Comparison of ENCODE assay signal across 7 mouse cellular contexts in the genomic region with DNA sequence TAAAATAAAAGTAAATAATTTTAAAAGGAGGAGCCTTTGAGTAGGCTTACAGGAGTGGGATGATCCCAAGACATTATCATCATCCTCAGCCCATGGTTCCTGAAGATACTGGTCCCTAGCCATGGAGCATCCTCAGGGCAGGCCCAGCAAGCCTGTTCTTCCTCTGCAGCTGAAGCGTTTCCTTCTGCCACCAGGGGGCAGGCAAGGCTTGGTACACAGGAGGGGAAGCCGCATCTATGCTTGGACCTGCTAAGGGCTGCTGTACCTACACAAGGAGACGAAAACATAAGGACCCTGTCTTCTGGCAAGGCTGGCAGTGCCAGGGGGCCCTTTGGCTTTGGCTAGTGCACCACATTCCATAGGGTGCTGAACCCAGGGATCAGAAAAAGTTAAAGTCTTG. TPM values are rescaled to one million over a fixed set of nuclear protein-coding genes. Genes with fewer than 3 reads are reported as not detected.
A peak's percentile ranks its signal among the peaks of the same experiment; 100 is the strongest.
DNase-seq lines count a peak whose midpoint lies in the region; ATAC-seq and TF ChIP-seq lines count a peak whose summit lies in the region.

No protein-coding gene starts in this region.

- no peaks in the 10 kb centered on the region for H3K9me3 ChIP-seq in embryonic facial prominence, embryonic 15.5 days (replicated peaks)
- H3K9me3 ChIP-seq in hindbrain, embryonic 12.5 days (replicated peaks) = no peaks in the 10 kb centered on the region
- no peaks in the 10 kb centered on the region for H3K9me3 ChIP-seq in midbrain, embryonic 14.5 days (ENCODE audit: control insufficient read depth, low read length)

- H3K9ac ChIP-seq in embryonic facial prominence, embryonic 15.5 days = no peak overlapping the region
- H3K9ac ChIP-seq in hindbrain, embryonic 12.5 days = no peak overlapping the region
- H3K9ac ChIP-seq in midbrain, embryonic 14.5 days (replicated peaks; ENCODE audit: low read length) = no peak overlapping the region

- H3K36me3 ChIP-seq in embryonic facial prominence, embryonic 15.5 days = no peaks in the 10 kb centered on the region
- no peaks in the 10 kb centered on the region for H3K36me3 ChIP-seq in hindbrain, embryonic 12.5 days
- no peaks in the 10 kb centered on the region for H3K36me3 ChIP-seq in midbrain, embryonic 14.5 days (ENCODE audit: control insufficient read depth, insufficient read depth, low read length)
- H3K36me3 ChIP-seq in spleen, adult 2 months (ENCODE audit: control insufficient read depth, insufficient read depth, low read length) = no peaks in the 10 kb centered on the region

- no peak overlapping the region for H3K4me3 ChIP-seq in bone marrow, adult 2 months (replicated peaks; ENCODE audit: control insufficient read depth, low read depth, low read length)
- no peak overlapping the region for H3K4me3 ChIP-seq in embryonic facial prominence, embryonic 15.5 days (replicated peaks)
- no peak overlapping the region for H3K4me3 ChIP-seq in hindbrain, embryonic 12.5 days
- no peak overlapping the region for H3K4me3 ChIP-seq in midbrain, embryonic 14.5 days (replicated peaks; ENCODE audit: low read depth, low read length)
- no peak overlapping the region for H3K4me3 ChIP-seq in spleen, adult 2 months (ENCODE audit: extremely low read depth, insufficient read depth, insufficient read length)

- no peak overlapping the region for H3K27ac ChIP-seq in bone marrow, adult 2 months (ENCODE audit: control insufficient read depth, insufficient read depth, low read depth, low read length, poor library complexity)
- no peak overlapping the region for H3K27ac ChIP-seq in embryonic facial prominence, embryonic 15.5 days (replicated peaks)
- no peak overlapping the region for H3K27ac ChIP-seq in hindbrain, embryonic 12.5 days
- no peak overlapping the region for H3K27ac ChIP-seq in midbrain, embryonic 14.5 days (replicated peaks; ENCODE audit: low read depth, low read length)
- H3K27ac ChIP-seq in spleen, adult 2 months (ENCODE audit: insufficient read depth, low read length) = no peak overlapping the region

- peak; percentile 88 for DNase-seq in NIH3T3 (ENCODE audit: low read depth)
- peak; percentile 84 for DNase-seq in left cerebral cortex, postnatal 14 days (ENCODE audit: low spot score in 2 of 2)
- peak; percentile 91 for DNase-seq in midbrain, embryonic 14.5 days
- peak; percentile 35 to 73 for DNase-seq in spleen, adult 2 months (ENCODE audit: low read depth in 1 of 2, low spot score in 2 of 2)

- H3K27me3 ChIP-seq in embryonic facial prominence, embryonic 15.5 days = no peaks in the 10 kb centered on the region
- H3K27me3 ChIP-seq in hindbrain, embryonic 12.5 days = peaks cover 5% of the 10 kb centered on the region
- no peaks in the 10 kb centered on the region for H3K27me3 ChIP-seq in midbrain, embryonic 14.5 days (ENCODE audit: control insufficient read depth, insufficient read depth, low read length)
- H3K27me3 ChIP-seq in spleen, adult 2 months (ENCODE audit: control insufficient read depth, insufficient read depth, low read length) = no peaks in the 10 kb centered on the region

- 5% methylated on average over 3 of the region's 3 CpGs for WGBS in bone marrow, adult 2 months
- 15% methylated on average over 3 of the region's 3 CpGs for WGBS in embryonic facial prominence, embryonic 15.5 days
- 11% methylated on average over 3 of the region's 3 CpGs for WGBS in hindbrain, embryonic 12.5 days
- 5% methylated on average over 3 of the region's 3 CpGs for WGBS in midbrain, embryonic 14.5 days
- WGBS in spleen, adult 2 months = 7% methylated on average over 3 of the region's 3 CpGs

- H3K4me1 ChIP-seq in bone marrow, adult 2 months (ENCODE audit: control insufficient read depth, insufficient read depth, low read length) = no peaks in the 10 kb centered on the region
- no peaks in the 10 kb centered on the region for H3K4me1 ChIP-seq in embryonic facial prominence, embryonic 15.5 days
- H3K4me1 ChIP-seq in hindbrain, embryonic 12.5 days = peaks cover 13% of the 10 kb centered on the region
- peaks cover 20% of the 10 kb centered on the region for H3K4me1 ChIP-seq in midbrain, embryonic 14.5 days (ENCODE audit: control insufficient read depth, insufficient read depth, low read length)
- no peaks in the 10 kb centered on the region for H3K4me1 ChIP-seq in spleen, adult 2 months (ENCODE audit: control insufficient read depth, insufficient read depth, insufficient read length)

- peak; percentile 16; the same call in 1 of the 2 replicates for ATAC-seq in embryonic facial prominence, embryonic 15.5 days (ENCODE audit: insufficient number of reproducible peaks, low FRiP score, low TSS enrichment, low read depth)
- ATAC-seq in hindbrain, embryonic 12.5 days (ENCODE audit: low FRiP score) = peak; percentile 47; the same call in 1 of the 2 replicates
- ATAC-seq in midbrain, embryonic 14.5 days (ENCODE audit: low FRiP score, low TSS enrichment) = peak; percentile 44; the same call in 1 of the 2 replicates

- peak; percentile 90 for TF ChIP-seq CTCF in bone marrow, adult 2 months (IDR thresholded peaks at IDR 0.05; ENCODE audit: control insufficient read depth, insufficient read depth, low read length)
- TF ChIP-seq CTCF in spleen, adult 2 months (IDR thresholded peaks at IDR 0.05; ENCODE audit: extremely low read depth, insufficient read depth, insufficient read length, insufficient replicate concordance) = peak; percentile 90

- intact Hi-C loops in left cerebral cortex, postnatal 14 days (cut with DNase I) = no loop called here

- no peak for TF ChIP-seq POLR2A in bone marrow, adult 2 months (IDR thresholded peaks at IDR 0.05; ENCODE audit: borderline replicate concordance, control insufficient read depth, low read depth, low read length)
- TF ChIP-seq POLR2A in spleen, adult 2 months (IDR thresholded peaks at IDR 0.05; ENCODE audit: low read depth, low read length) = no peak

- H3K4me2 ChIP-seq in embryonic facial prominence, embryonic 15.5 days (replicated peaks) = no peak overlapping the region
- H3K4me2 ChIP-seq in hindbrain, embryonic 12.5 days (replicated peaks) = no peak overlapping the region
- no peak overlapping the region for H3K4me2 ChIP-seq in midbrain, embryonic 14.5 days (ENCODE audit: low read length)

RNA-seq across cellular contexts. Expression of gene Wfs1, which starts 40.2 kb away (rescaled TPM):
- polyA plus RNA-seq in bone marrow, adult 2 months (2011; ENCODE audit: insufficient read depth, insufficient read length, low replicate concordance, missing spikeins) = 2.0 and 3.7 TPM in 2 replicates
- 12.5 and 13.3 TPM in 2 replicates for polyA plus RNA-seq in embryonic facial prominence, embryonic 15.5 days (2015; fragmentation: Nextera tagmentation; extraction: Ambion mirVana)
- polyA plus RNA-seq in hindbrain, embryonic 12.5 days (2016; fragmentation: Nextera tagmentation; extraction: Ambion mirVana) = 8.6 and 9.6 TPM in 2 replicates
- total RNA-seq in left cerebral cortex, postnatal 14 days (2021) = 100 to 1,000 TPM in 1 of 2 experiments, 10 to 100 TPM in 1; 94.8 to 121 TPM
- polyA plus RNA-seq in midbrain, embryonic 14.5 days (2014; fragmentation: Nextera tagmentation; extraction: Ambion mirVana) = 4.6 and 5.2 TPM in 2 replicates
- polyA plus RNA-seq in spleen, adult 2 months (2012; rRNA removed) = 7.2 TPM in 2 replicates
